Mouse (Mus musculus) brain, embryonic 14.5 days (tissue): ENCODE measurements around the gene Tbc1d1. TPM values are rescaled to one million over a fixed set of nuclear protein-coding genes. Genes with fewer than 3 reads are reported as not detected.

Source experiments
- DNase-seq: peaks from one replicate; pipeline ENCODE4 v3.0.0-alpha.2; 2011; ENCODE audit warnings: low read depth
- CTCF ChIP-seq: fragments of 200-500 bp; IDR thresholded peaks from 2 replicates; pipeline ENCODE4 v1.5.1; 2012; ENCODE audit warnings: inconsistent platforms, mild to moderate bottlenecking, moderate library complexity, borderline replicate concordance; ENCODE audit not compliant: insufficient read depth, insufficient read length; ENCODE audit errors: extremely low read depth
- POLR2A ChIP-seq: fragments of 200-500 bp; IDR thresholded peaks from 2 replicates; pipeline ENCODE4 v1.6.1; 2012; ENCODE audit warnings: mild to moderate bottlenecking, inconsistent platforms, borderline replicate concordance; ENCODE audit not compliant: poor library complexity, insufficient read depth, insufficient read length, severe bottlenecking; ENCODE audit errors: extremely low read depth
- polyA plus RNA-seq: library from polyadenylated mRNA; depleted of rRNA; stranded (reverse); fragments of >200 nt; gene quantifications from 2 replicates; pipeline ENCODE4 v1.2.3, GENCODE M21; 2012

Tbc1d1 gene
- polyA plus RNA-seq, 1 experiment = 17.8 TPM

DNA sequence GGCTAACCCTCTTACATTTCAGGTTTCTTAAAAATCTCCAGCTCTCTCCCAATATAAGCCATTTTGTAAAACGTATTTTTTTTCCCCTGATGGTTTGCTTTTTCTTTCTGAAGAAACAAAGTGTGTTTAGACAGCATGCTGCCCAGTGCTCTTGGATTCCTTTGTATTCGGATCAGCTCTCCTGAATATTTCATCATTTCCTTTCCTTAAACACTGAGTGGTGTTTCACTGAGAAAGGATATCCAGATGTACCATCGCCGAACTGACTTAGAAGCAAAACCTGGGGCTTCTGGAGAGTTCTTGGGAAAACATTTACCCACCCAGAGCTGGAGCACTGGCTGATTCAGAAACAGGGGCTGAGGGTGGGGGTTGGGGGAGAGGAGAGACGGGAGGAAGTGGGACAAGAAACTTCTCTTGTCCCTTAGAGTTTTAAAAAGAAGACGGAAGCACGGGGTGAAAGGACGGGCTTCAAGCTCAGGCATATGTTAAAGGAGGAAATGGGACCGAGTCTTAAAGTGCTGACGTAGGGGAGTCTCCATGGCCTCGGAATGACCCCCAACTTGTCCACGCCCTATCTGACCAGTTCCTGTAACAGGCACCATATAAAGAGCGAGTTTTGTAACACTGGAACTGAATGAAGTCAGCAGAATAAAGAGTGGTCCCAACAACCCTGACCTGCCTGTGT is 222.6 kb downstream of the Tbc1d1 start:
- no peak for TF ChIP-seq CTCF
- no peak for TF ChIP-seq POLR2A
- no peak for DNase-seq

DNA sequence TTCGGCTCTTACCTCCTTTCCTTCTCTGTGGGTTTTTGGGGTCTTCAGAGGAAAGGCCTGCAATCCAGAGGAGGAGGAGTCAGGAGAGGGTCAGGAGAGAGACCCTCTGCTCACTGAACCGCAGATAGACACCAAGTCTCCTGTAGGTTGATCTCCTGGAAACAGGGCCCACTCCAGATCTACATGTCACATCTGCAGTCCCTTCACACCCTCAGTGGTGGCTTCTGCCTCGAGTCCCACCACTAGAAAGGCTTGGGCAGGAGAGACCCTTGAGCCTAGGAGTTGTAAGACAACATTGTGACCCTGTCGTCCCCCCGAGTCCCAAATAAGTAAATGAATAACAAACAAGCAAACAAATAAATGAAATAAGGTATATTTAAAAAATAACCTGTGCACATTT is 223.7 kb downstream of the Tbc1d1 start:
- TF ChIP-seq CTCF (no peak), POLR2A (no peak)
- no peak for DNase-seq

DNA sequence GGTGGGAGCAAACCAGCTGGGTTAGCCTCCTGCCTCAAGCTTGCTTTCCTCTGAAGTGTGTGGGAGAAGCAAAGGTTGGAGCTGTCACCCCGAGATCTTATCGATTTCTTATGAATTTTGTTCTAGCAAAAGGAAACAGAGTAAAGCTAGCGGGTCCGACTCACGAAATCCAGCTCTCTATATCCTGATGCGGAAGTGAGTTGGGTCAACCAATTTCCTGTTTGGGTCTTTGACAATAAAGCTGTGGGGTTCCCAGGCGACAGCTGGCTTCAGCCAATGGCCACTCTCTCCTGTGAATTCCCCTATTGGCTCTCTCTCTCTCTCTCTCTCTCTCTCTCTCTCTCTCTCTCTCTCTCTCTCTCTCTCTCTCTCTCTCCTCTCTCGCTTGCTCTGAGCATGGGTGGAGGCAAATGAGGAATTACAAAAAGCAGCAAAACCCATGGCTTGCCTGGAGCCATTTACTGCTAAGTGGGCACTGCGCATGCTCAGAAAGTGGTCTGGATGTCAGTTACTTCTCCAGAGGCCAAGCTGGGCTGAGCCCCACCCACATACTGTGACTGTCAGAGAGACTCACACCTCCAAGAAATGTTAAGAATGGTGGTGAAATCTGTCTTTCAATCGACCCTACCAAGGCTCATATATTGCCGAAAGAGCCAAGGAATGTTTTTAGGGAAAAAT is 224.7 kb downstream of the Tbc1d1 start:
- no peak for TF ChIP-seq CTCF
- no peak for TF ChIP-seq POLR2A
- peak; percentile 53 for DNase-seq

DNA sequence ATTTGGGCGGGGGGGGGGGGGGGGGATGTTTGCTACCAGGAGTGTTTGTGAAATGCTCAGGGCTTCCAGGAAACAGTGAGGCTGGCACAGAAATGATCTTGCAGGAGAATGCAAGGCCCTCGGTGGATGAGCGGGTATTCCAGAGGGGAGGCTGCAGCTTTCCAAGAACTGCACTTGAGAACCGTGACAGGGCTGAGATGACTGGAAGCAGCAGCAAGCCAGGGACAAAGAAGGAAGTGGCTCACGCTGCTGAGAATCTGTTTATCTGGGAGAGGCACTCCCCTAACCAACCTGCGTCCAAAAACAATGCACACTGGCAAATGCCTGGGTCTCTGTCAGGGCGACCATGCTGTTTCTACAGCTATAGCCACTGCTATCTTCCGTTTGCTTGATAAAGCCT is 225.4 kb downstream of the Tbc1d1 start:
- peak; percentile 59 for DNase-seq
- TF ChIP-seq POLR2A (no peak), CTCF (no peak)

DNA sequence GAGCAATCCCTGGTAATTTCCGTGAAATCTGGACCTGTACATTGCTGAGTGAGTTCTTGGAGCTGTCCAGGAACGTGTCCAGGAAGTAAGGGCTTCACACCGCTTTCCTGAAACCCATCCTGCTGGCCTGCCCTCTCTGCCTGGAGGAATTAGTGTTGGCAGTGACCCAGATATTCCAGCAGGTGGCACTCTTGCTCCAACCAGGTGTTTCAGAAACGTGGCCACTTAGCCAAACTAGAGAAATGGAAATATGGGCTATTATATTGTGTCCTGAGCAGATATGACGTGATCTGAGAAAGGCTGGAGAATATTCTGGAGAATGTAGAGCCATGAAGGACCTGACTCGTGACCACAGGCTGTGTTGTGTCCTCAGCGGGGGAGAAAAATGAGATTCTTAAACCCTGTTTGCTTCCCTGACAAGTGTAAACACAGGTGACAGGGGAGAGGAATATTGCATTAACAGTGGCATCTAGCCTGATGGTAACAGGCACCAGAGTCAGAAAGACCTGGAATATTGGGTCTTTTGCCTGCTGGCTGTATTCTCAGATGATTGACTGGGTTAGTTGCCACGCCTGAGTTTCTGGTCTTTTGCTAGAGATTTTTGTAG is 226.4 kb downstream of the Tbc1d1 start:
- peak; percentile 95 for TF ChIP-seq CTCF
- no peak for TF ChIP-seq POLR2A
- DNase-seq = peak; percentile 88

DNA sequence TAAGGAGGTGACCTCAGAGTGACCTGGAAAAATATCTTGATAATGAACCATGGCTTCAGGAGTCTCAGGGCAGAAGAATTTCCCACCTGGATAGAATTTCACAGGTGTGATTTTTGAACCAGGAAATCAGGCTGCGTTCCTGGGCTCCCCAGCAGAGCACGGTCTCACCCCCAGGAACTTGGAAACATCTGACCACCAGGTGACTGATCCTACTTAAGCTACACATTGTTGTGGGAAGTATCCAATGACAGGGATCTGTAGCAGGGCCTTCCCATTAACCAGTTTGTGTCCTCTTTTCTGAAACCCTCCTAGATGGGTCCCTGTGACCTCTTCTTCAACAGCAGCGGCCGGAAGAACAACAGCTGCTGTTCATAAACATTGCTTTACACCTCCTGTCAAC is 227.1 kb downstream of the Tbc1d1 start:
- no peak for DNase-seq
- no peak for TF ChIP-seq CTCF
- TF ChIP-seq POLR2A = no peak

DNA sequence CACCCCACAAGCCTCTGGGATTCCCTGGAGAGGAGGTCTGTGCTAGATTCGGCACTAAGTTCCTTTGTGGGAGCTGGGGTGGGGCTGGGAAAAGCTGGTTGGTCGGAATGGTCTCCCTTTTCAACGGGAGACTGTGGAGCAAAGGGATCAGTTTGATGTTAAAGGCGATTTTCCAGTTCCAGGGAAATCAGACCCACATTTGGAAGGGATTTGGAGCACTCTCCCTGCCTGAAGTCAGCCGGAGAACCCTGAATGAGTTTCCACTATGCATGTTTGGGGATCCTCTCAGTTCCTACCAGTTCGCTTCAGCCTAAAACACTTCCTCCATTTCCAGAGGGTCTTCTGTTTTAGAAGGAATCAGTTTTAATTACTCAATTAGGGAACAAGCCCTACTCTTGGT is 228.4 kb downstream of the Tbc1d1 start:
- no peak for TF ChIP-seq POLR2A
- TF ChIP-seq CTCF = no peak
- DNase-seq = no peak

DNA sequence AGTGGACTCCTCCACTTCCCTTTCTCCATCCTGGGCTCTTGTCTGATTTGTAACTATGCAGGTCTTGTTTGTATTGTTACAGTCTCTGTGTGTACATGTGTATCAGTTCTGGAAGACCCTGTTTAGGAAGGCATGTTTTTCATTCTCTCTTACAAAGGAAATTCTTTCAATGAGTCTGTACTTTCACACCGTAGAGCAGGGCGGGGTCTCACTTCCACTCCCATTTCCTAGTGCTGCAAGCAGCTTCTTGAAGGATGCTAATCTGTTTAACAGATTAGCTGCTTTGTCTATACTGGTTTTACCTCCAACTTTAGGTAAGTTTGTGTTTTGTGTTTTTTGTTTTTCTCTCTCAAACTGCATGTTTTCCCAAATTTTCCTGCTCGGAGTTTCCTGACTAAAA is 230.9 kb downstream of the Tbc1d1 start:
- no peak for TF ChIP-seq CTCF
- TF ChIP-seq POLR2A = no peak

DNA sequence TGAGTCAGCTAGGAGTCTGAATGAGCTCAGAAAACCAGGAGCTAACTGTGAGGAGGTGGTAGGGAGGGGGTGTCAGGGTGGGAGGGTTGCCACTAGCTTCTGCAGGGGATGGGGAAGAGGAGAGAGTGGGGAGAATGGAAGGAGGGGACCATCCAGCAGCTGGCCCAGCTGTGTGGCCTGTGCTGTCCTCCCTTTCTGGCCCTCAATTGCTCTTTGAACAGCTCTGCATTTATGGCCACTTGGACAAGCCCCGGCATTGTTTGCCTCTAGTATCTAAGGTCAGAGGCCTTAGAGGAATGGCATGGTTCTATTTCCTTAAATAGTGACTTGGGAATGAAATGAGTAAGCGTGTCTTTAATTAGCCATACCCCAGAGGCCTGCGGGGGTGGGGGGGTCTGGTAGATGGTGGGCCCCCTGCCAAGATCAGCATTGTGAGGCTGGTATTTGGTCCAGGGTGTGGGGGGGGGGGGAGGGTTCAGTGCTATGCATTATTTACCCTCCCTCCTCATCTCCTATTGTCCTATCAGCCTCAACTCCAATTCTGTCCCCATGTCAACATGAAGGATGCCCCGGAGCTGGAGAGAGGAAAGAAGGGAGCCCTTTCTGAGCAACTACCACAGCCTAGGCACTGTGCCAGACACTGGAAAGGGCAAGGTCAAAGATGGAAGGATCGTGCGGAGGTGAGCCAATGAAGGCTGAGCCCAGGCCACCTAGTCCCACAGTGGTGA is 233.3 kb downstream of the Tbc1d1 start:
- TF ChIP-seq CTCF = no peak
- TF ChIP-seq POLR2A = no peak
- DNase-seq = peak; percentile 67

More for the DNA sequence above, 230.9 kb downstream of the Tbc1d1 start:
- no peak for DNase-seq

DNA sequence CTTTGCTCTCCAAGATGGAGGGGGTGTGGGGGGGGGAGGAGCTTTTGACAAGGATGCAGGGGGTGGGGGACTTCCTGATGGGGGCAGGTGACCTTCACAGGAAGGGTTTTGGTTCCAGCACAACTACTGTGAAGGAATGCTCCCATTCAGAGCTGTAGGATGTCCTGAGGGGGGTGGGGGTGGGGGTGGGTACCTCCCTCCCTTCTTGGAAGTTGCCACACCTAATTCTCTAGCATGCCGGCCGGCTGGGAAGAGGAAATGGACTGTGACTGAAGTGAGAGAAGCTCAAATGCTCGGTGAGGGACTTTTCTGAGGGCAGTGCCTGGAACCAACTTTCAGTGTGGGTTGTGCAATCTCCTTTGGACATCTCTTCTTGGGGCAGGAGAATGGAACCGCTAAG is 235.2 kb downstream of the Tbc1d1 start:
- DNase-seq = no peak
- TF ChIP-seq CTCF = no peak
- no peak for TF ChIP-seq POLR2A

DNA sequence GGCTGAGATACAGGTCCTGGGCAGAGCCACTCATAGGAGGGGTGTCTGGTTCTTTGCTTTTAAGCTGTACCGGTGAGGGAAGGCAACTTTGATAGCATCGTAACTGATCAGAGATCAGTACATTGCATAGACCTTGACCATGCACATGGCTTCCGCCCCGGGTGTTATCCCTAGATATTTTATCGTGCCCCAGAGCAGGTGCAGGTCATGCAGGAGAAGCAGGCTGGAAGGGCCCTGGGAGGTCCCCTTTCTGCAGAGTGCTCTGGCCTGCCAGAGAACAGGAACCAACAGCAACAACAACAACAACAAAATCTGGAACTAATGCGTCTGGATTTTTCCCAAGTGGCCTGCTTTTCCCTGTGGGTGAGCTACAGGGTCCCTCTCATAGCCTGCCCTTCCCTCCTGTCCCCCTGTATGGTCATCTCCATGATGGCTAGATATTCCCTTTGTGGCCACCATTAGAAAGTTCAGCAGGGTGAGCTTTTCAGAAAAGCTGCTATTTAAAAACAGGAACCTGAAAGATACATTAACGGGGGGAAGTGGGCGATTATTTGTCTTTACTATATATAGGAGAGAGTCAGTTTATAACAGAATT is 236.4 kb downstream of the Tbc1d1 start:
- no peak for DNase-seq

More for the DNA sequence above, 236.4 kb downstream of the Tbc1d1 start:
- TF ChIP-seq POLR2A = no peak
- no peak for TF ChIP-seq CTCF
